Mouse (Mus musculus): ENCODE results near the gene Pnpla2.
A peak's percentile ranks its signal among the peaks of the same experiment; 100 is the strongest.

The Pnpla2 gene

GRCm38 (mm10) chr7:141451928-141452327, 3.1 kb upstream of the Pnpla2 start:
- no peak for DNase-seq

- no peak for DNase-seq
Observed at GRCm38 (mm10) chr7:141453636-141454035, 1.4 kb upstream of the Pnpla2 start.

GRCm38 (mm10) chr7:141455610-141456314, 764 bp downstream of the Pnpla2 start:
- peak; percentile 43 to 55 for DNase-seq

GRCm38 (mm10) chr7:141456739-141457138, 1.7 kb downstream of the Pnpla2 start:
- no peak for DNase-seq

GRCm38 (mm10) chr7:141457236-141457635, 2.2 kb downstream of the Pnpla2 start:
- DNase-seq = no peak

- DNase-seq = peak; percentile 51 to 58
Observed at GRCm38 (mm10) chr7:141457986-141458660, 3.1 kb downstream of the Pnpla2 start.

- peak in 1 of 2 experiments; percentile 26 for DNase-seq
Observed at GRCm38 (mm10) chr7:141458661-141459060, 3.7 kb downstream of the Pnpla2 start.

GRCm38 (mm10) chr7:141459301-141459711, 4.3 kb downstream of the Pnpla2 start:
- peak in 1 of 2 experiments; percentile 20 for DNase-seq

- DNase-seq = no peak
Observed at GRCm38 (mm10) chr7:141460001-141460390, 5.0 kb downstream of the Pnpla2 start.

GRCm38 (mm10) chr7:141460391-141461113, 5.6 kb downstream of the Pnpla2 start, which contains the start of gene Cracr2b:
Cracr2b (plus strand) TSS chr7:141461094.
- no peak for DNase-seq

- no peak for DNase-seq
Observed at GRCm38 (mm10) chr7:141461521-141462332, 6.7 kb downstream of the Pnpla2 start.

- DNase-seq = no peak
Observed at GRCm38 (mm10) chr7:141462333-141462821, 7.4 kb downstream of the Pnpla2 start.

GRCm38 (mm10) chr7:141463824-141464602, 9.0 kb downstream of the Pnpla2 start:
- DNase-seq = no peak

- DNase-seq = peak in 1 of 2 experiments; percentile 58
Observed at GRCm38 (mm10) chr7:141464603-141465201, 9.7 kb downstream of the Pnpla2 start.

GRCm38 (mm10) chr7:141465388-141466044, 10.5 kb downstream of the Pnpla2 start:
- no peak for DNase-seq

- DNase-seq = no peak
Observed at GRCm38 (mm10) chr7:141466045-141466394, 11.0 kb downstream of the Pnpla2 start.

- no peak for DNase-seq
Observed at GRCm38 (mm10) chr7:141466607-141467148, 11.7 kb downstream of the Pnpla2 start.

- DNase-seq = peak; percentile 78 to 79
Observed at GRCm38 (mm10) chr7:141467230-141468030, 12.4 kb downstream of the Pnpla2 start, which contains the start of gene Cd151. Cd151 (plus strand) TSS chr7:141467392.

- no peak for DNase-seq
Observed at GRCm38 (mm10) chr7:141468164-141468521, 13.1 kb downstream of the Pnpla2 start.
